Mouse (Mus musculus) neural tube, embryonic 14.5 days (tissue): ENCODE data around the gene Nsun6. TPM values are rescaled to one million over a fixed set of nuclear protein-coding genes. Genes with fewer than 3 reads are reported as not detected.

Experiments used
- ATAC-seq: fragments of 200-750 bp; cut with Nextera tagmentation; 2 replicates; pipeline ENCODE4 v1.8.0; 2017; ENCODE audit warnings: low read depth, mild to moderate bottlenecking, moderate TSS enrichment, moderate library complexity
- H3K27ac ChIP-seq: fragments of 300-500 bp; sonication (generic); 2 replicates; pipeline ENCODE4 v1.5.1; 2014; ENCODE audit warnings: low read depth, mild to moderate bottlenecking, control low read depth, low read length, moderate library complexity, mixed read lengths
- H3K27me3 ChIP-seq: fragments of 300-500 bp; sonication (generic); 2 replicates; pipeline ENCODE4 v1.6.1; 2014; ENCODE audit warnings: low read length; ENCODE audit not compliant: control insufficient read depth, insufficient read depth
- H3K36me3 ChIP-seq: fragments of 300-500 bp; sonication (generic); 2 replicates; pipeline ENCODE4 v1.6.1; 2014; ENCODE audit warnings: low read length, mixed read lengths; ENCODE audit not compliant: control insufficient read depth, insufficient read depth
- H3K4me1 ChIP-seq: fragments of 300-500 bp; sonication (generic); 2 replicates; pipeline ENCODE4 v1.6.1; 2014; ENCODE audit warnings: low read length; ENCODE audit not compliant: control insufficient read depth, insufficient read depth
- H3K4me2 ChIP-seq: fragments of 300-500 bp; sonication (generic); 2 replicates; pipeline ENCODE4 v1.6.1; 2014; ENCODE audit warnings: mild to moderate bottlenecking, low read depth, low read length, control low read depth
- H3K4me3 ChIP-seq: fragments of 300-500 bp; sonication (generic); 2 replicates; pipeline ENCODE4 v1.5.1; 2014; ENCODE audit warnings: low read depth, low read length, control low read depth, mixed read lengths
- H3K9ac ChIP-seq: fragments of 300-500 bp; sonication (generic); replicated peaks from 2 replicates; pipeline ENCODE4 v1.6.1; 2014; ENCODE audit warnings: low read depth, mild to moderate bottlenecking, control low read depth, low read length, mixed read lengths
- H3K9me3 ChIP-seq: fragments of 300-500 bp; sonication (generic); 2 replicates; pipeline ENCODE4 v1.6.1; 2016; ENCODE audit warnings: low read length; ENCODE audit not compliant: control insufficient read depth
- WGBS: fragments of 180-500 bp; shearing (Covaris S2); extraction: QIAGEN DNeasy Blood & Tissue Kit; methylation state at CpG from one replicate; pipeline ENCODE4 v1.1.7; 2014; 5-methylcytosine and 5-hydroxymethylcytosine counted together
- polyA plus RNA-seq: library from polyadenylated mRNA; unstranded; fragments of >200 nt; fragmentation: Nextera tagmentation; extraction: Ambion mirVana; gene quantifications from 2 replicates; pipeline ENCODE4 v1.2.1, GENCODE M21; 2014

Nsun6 gene
- polyA plus RNA-seq = 15.7 and 19.6 TPM in 2 replicates

DNA sequence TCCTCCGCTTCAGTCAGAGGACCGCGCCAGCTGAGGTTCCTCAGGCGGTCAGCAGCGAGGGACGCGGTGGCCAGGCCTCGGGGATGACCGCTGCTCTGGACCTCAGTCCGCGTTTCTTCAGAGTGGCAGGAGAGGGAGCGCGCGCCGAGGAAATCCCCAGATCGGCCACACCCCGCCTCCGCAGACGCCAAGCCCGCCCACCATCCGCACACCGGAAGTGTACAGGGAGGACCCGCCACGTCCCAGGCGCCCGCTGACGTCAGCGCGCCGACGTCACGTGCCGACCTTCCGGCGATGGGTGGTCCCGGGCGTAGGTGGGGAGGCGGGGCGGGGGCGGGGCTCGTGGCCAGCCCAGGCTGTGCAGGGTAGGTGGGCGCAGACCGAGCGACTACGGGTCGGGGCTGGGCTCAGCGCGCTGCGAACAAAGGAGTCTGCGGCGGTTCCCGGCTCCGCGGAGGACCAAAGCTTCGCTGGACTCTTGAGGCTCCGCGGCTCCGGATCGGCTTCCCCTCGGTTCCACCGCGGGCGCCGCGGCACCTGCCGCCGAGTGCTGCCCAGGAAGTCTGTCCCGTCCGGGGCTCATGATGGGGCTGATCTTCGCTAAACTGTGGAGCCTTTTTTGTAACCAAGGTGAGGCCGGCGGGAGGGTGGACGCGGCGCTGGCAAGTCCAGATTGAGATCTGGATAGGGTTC lies at the start of gene Nsun6:
Nsun6 (minus strand) TSS at position 125 of the 693 bp plus-strand sequence.
- peak; percentile 99 for ATAC-seq
- under 1% methylated on average over 71 of the region's 75 CpGs for WGBS
- Histone ChIP-seq H3K27me3 (no peaks in the 10 kb centered on the region), H3K4me1 (peaks cover 20% of the 10 kb centered on the region), H3K27ac (peak within 1 kb of the TSS; percentile 96), H3K4me3 (peak within 1 kb of the TSS; percentile 88), H3K36me3 (no peaks in the 10 kb centered on the region), H3K9me3 (no peaks in the 10 kb centered on the region), H3K9ac (peak within 1 kb of the TSS; percentile 98), H3K4me2 (peak within 1 kb of the TSS; percentile 75)

DNA sequence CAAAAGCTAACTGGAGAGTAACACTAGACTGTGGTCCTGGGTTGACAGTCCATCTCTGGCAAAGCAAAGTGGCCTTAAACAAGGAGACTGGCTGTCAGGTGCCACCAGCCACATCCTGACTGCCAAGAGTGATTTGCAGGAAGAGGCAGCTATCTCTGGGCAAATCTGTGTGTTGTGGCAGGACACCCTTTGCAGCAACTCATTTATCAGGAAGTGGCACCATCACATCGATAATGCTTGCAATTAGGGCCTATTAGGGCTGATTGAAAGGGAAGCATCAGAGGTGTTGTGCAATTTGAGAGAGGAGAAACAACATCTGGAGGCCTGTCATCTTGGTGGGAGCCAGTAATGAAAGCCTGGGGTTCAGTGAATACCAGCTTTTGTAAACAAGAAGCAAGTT lies 49.5 kb upstream of the Nsun6 start:
- H3K9ac ChIP-seq = no peak overlapping the region
- ATAC-seq = no peak
- WGBS = 64% methylated on average over 1 of the region's 1 CpGs

GRCm38 (mm10) chr2:15096514-15097090 lies 41.7 kb upstream of the Nsun6 start:
- WGBS = 75% methylated on average over 3 of the region's 3 CpGs
- no peak overlapping the region for H3K4me3 ChIP-seq
- H3K36me3 ChIP-seq = no peaks in the 10 kb centered on the region
- H3K27ac ChIP-seq = no peak overlapping the region
- no peak overlapping the region for H3K4me2 ChIP-seq
- no peak overlapping the region for H3K9ac ChIP-seq
- no peaks in the 10 kb centered on the region for H3K4me1 ChIP-seq
- ATAC-seq = no peak
- no peaks in the 10 kb centered on the region for H3K9me3 ChIP-seq
- H3K27me3 ChIP-seq = no peaks in the 10 kb centered on the region

More for the DNA sequence above, 49.5 kb upstream of the Nsun6 start:
- Histone ChIP-seq H3K9me3 (no peaks in the 10 kb centered on the region), H3K4me3 (no peak overlapping the region), H3K27me3 (no peaks in the 10 kb centered on the region), H3K36me3 (no peaks in the 10 kb centered on the region), H3K4me1 (no peaks in the 10 kb centered on the region), H3K4me2 (no peak overlapping the region), H3K27ac (no peak overlapping the region)

GRCm38 (mm10) chr2:15087308-15087707 lies 32.4 kb upstream of the Nsun6 start:
- H3K4me1 ChIP-seq = no peaks in the 10 kb centered on the region
- 91% methylated on average over 1 of the region's 1 CpGs for WGBS
- H3K9me3 ChIP-seq = no peaks in the 10 kb centered on the region
- H3K9ac ChIP-seq = no peak overlapping the region
- no peak overlapping the region for H3K27ac ChIP-seq
- H3K4me2 ChIP-seq = no peak overlapping the region
- H3K27me3 ChIP-seq = no peaks in the 10 kb centered on the region
- no peak for ATAC-seq
- no peaks in the 10 kb centered on the region for H3K36me3 ChIP-seq
- no peak overlapping the region for H3K4me3 ChIP-seq

- Histone ChIP-seq H3K9ac (no peak overlapping the region), H3K27me3 (no peaks in the 10 kb centered on the region), H3K9me3 (no peaks in the 10 kb centered on the region), H3K4me2 (no peak overlapping the region), H3K4me3 (no peak overlapping the region), H3K4me1 (no peaks in the 10 kb centered on the region), H3K36me3 (peaks cover 9% of the 10 kb centered on the region; the same call in 1 of the 2 replicates), H3K27ac (no peak overlapping the region)
- ATAC-seq = peak; percentile 17; the same call in 1 of the 2 replicates
- WGBS = 98% methylated on average over 2 of the region's 2 CpGs
These were observed 28.8 kb upstream of the Nsun6 start for GRCm38 (mm10) chr2:15083702-15084101.

- H3K4me1 ChIP-seq = peaks cover 7% of the 10 kb centered on the region; the same call in 1 of the 2 replicates
- WGBS = 84% methylated on average over 5 of the region's 5 CpGs
These were observed 12.2 kb upstream of the Nsun6 start for GRCm38 (mm10) chr2:15067091-15067490.

GRCm38 (mm10) chr2:15065447-15065846 lies 10.6 kb upstream of the Nsun6 start:
- H3K36me3 ChIP-seq = peaks cover 5% of the 10 kb centered on the region; the same call in 1 of the 2 replicates
- H3K4me2 ChIP-seq = no peak overlapping the region
- no peak for ATAC-seq
- no peak overlapping the region for H3K4me3 ChIP-seq
- no peak overlapping the region for H3K9ac ChIP-seq
- H3K27ac ChIP-seq = no peak overlapping the region
- no peaks in the 10 kb centered on the region for H3K27me3 ChIP-seq
- peaks cover 8% of the 10 kb centered on the region for H3K4me1 ChIP-seq
- H3K9me3 ChIP-seq = no peaks in the 10 kb centered on the region
- 68% methylated on average over 2 of the region's 2 CpGs for WGBS

More at GRCm38 (mm10) chr2:15067091-15067490, 12.2 kb upstream of the Nsun6 start:
- no peak for ATAC-seq
- Histone ChIP-seq H3K27ac (no peak overlapping the region), H3K27me3 (no peaks in the 10 kb centered on the region), H3K4me2 (no peak overlapping the region), H3K9ac (no peak overlapping the region), H3K9me3 (no peaks in the 10 kb centered on the region), H3K36me3 (peaks cover 9% of the 10 kb centered on the region; the same call in 1 of the 2 replicates), H3K4me3 (no peak overlapping the region)

GRCm38 (mm10) chr2:15064380-15065269 lies 9.8 kb upstream of the Nsun6 start:
- WGBS = 65% methylated on average over 7 of the region's 7 CpGs
- Histone ChIP-seq H3K36me3 (no peaks in the 10 kb centered on the region), H3K4me1 (peaks cover 10% of the 10 kb centered on the region), H3K4me2 (no peak overlapping the region), H3K9ac (no peak overlapping the region), H3K27me3 (no peaks in the 10 kb centered on the region), H3K27ac (no peak overlapping the region), H3K9me3 (no peaks in the 10 kb centered on the region), H3K4me3 (no peak overlapping the region)
- ATAC-seq = no peak
